Comparison of ENCODE assay signal across 12 mouse cellular contexts in the genomic region with DNA sequence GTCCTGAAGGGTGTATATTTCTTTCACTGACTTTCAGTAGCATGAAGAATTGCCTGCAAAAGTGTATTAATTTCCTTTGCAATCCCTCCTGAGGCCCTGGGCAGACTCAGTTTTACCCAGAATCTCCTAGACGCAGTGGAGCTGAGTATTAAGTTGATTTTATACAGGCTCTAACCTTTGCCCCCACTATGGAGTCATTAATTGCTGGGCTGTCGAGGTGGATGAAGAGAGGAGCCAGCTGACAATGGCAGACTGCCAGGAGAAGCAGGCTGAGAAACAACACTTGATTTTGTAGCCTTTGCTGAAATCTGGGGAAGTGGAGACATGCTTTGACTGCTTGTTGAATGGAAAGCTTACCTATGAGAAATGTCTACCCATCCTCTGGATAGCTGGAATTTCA. TPM values are rescaled to one million over a fixed set of nuclear protein-coding genes. Genes with fewer than 3 reads are reported as not detected.
DNase-seq lines count a peak whose midpoint lies in the region; ATAC-seq and TF ChIP-seq lines count a peak whose summit lies in the region.
"Had no signal": no experiment of that assay in that cellular context is flagged by ENCODE, and none has a peak within 500 bp of the region (broad histone marks: within the 10 kb centered on the region; RNA-seq: fewer than 3 reads in every experiment).

No protein-coding gene starts in this region.

- H3K4me2 ChIP-seq in hindbrain, embryonic 12.5 days (replicated peaks) = no peak overlapping the region
- no peak overlapping the region for H3K4me2 ChIP-seq in hindbrain, embryonic 11.5 days (replicated peaks; ENCODE audit: low read depth, low read length)
- H3K4me2 ChIP-seq in embryonic facial prominence, embryonic 12.5 days (replicated peaks) = no peak overlapping the region
- H3K4me2 ChIP-seq: neural tube, embryonic 12.5 days had no signal

- TF ChIP-seq POLR2A in heart, adult 2 months (IDR thresholded peaks at IDR 0.05; ENCODE audit: insufficient read depth, low read depth, low read length) = no peak

- H3K79me2 ChIP-seq in heart, adult 2 months (replicated peaks; ENCODE audit: control insufficient read depth, insufficient read depth, low read length) = no peaks in the 10 kb centered on the region

- TF ChIP-seq CTCF in heart, adult 2 months (IDR thresholded peaks at IDR 0.05) = no peak

- H3K4me3 ChIP-seq in hindbrain, embryonic 12.5 days = no peak overlapping the region
- no peak overlapping the region for H3K4me3 ChIP-seq in hindbrain, embryonic 11.5 days (ENCODE audit: low read depth, low read length)
- no peak overlapping the region for H3K4me3 ChIP-seq in embryonic facial prominence, embryonic 12.5 days
- H3K4me3 ChIP-seq in heart, adult 2 months = no peak overlapping the region
- H3K4me3 ChIP-seq: neural tube, embryonic 12.5 days had no signal

- no peak for DNase-seq in hindbrain, embryonic 11.5 days (ENCODE audit: low spot score)
- DNase-seq in MN1 (ENCODE audit: low spot score) = peak; percentile 26
- peak; percentile 55 for DNase-seq in kidney, postnatal 14 days
- no peak for DNase-seq in Muller cell, postnatal 12 days (ENCODE audit: inconsistent ontology term)
- no peak for DNase-seq in heart, adult 2 months
- DNase-seq: layer of hippocampus, postnatal 36 days; thymus, postnatal 36 days had no signal

- peaks cover 3% of the 10 kb centered on the region; the same call in 1 of the 2 replicates for H3K27me3 ChIP-seq in hindbrain, embryonic 12.5 days
- H3K27me3 ChIP-seq in hindbrain, embryonic 11.5 days (ENCODE audit: control insufficient read depth, insufficient read depth, low read length) = no peaks in the 10 kb centered on the region
- H3K27me3 ChIP-seq in embryonic facial prominence, embryonic 12.5 days = no peaks in the 10 kb centered on the region
- no peaks in the 10 kb centered on the region for H3K27me3 ChIP-seq in heart, adult 2 months (ENCODE audit: control insufficient read depth, insufficient read depth, low read length)
- H3K27me3 ChIP-seq: neural tube, embryonic 12.5 days had no signal

- H3K4me1 ChIP-seq in hindbrain, embryonic 12.5 days = no peaks in the 10 kb centered on the region
- no peaks in the 10 kb centered on the region for H3K4me1 ChIP-seq in hindbrain, embryonic 11.5 days (replicated peaks; ENCODE audit: control insufficient read depth, insufficient read depth, low read length)
- no peaks in the 10 kb centered on the region for H3K4me1 ChIP-seq in embryonic facial prominence, embryonic 12.5 days
- H3K4me1 ChIP-seq in heart, adult 2 months (ENCODE audit: control insufficient read depth, insufficient read depth, low read length) = no peaks in the 10 kb centered on the region
- H3K4me1 ChIP-seq: neural tube, embryonic 12.5 days had no signal

- no peaks in the 10 kb centered on the region for H3K9me3 ChIP-seq in hindbrain, embryonic 12.5 days (replicated peaks)
- no peaks in the 10 kb centered on the region for H3K9me3 ChIP-seq in hindbrain, embryonic 11.5 days (ENCODE audit: control insufficient read depth, low read length)
- no peaks in the 10 kb centered on the region for H3K9me3 ChIP-seq in embryonic facial prominence, embryonic 12.5 days
- H3K9me3 ChIP-seq: neural tube, embryonic 12.5 days had no signal

- no peaks in the 10 kb centered on the region for H3K36me3 ChIP-seq in hindbrain, embryonic 12.5 days
- no peaks in the 10 kb centered on the region for H3K36me3 ChIP-seq in hindbrain, embryonic 11.5 days (ENCODE audit: control insufficient read depth, insufficient read depth, low read length)
- no peaks in the 10 kb centered on the region for H3K36me3 ChIP-seq in embryonic facial prominence, embryonic 12.5 days
- no peaks in the 10 kb centered on the region for H3K36me3 ChIP-seq in heart, adult 2 months (ENCODE audit: control insufficient read depth, insufficient read depth, low read length)
- H3K36me3 ChIP-seq: neural tube, embryonic 12.5 days had no signal

- WGBS in hindbrain, embryonic 12.5 days = 26% methylated on average over 2 of the region's 2 CpGs
- WGBS in hindbrain, embryonic 11.5 days = 24% methylated on average over 2 of the region's 2 CpGs
- WGBS in embryonic facial prominence, embryonic 12.5 days = 25% methylated on average over 2 of the region's 2 CpGs
- WGBS in heart, adult 2 months = 27% methylated on average over 2 of the region's 2 CpGs

- ATAC-seq in hindbrain, embryonic 12.5 days (ENCODE audit: low FRiP score) = 0 out of 2 replicates have a peak, but pooled peaks have one; percentile 32
- no peak for ATAC-seq in hindbrain, embryonic 11.5 days (ENCODE audit: low FRiP score)
- ATAC-seq in embryonic facial prominence, embryonic 12.5 days (ENCODE audit: insufficient number of reproducible peaks, insufficient read depth, low FRiP score, low TSS enrichment) = peak; percentile 64; the same call in 1 of the 2 replicates
- no peak for ATAC-seq in megakaryocyte-erythroid progenitor cell, adult 5-6 weeks (replicated peaks; ENCODE audit: low FRiP score, low TSS enrichment, poor library complexity, severe bottlenecking)
- ATAC-seq: activated CD4-positive, CD25-positive, alpha-beta regulatory T cell, adult 4 months had no signal

- TF ChIP-seq EP300 in heart, adult 2 months (IDR thresholded peaks at IDR 0.05; ENCODE audit: insufficient read depth, low read depth, low read length) = no peak

- no peak overlapping the region for H3K9ac ChIP-seq in hindbrain, embryonic 12.5 days
- H3K9ac ChIP-seq in hindbrain, embryonic 11.5 days (ENCODE audit: low read depth, low read length) = no peak overlapping the region
- no peak overlapping the region for H3K9ac ChIP-seq in embryonic facial prominence, embryonic 12.5 days
- H3K9ac ChIP-seq in heart, adult 2 months (ENCODE audit: low read depth, low read length) = no peak overlapping the region
- H3K9ac ChIP-seq: neural tube, embryonic 12.5 days had no signal

- intact Hi-C loops in heart, adult 2 months (cut with DNase I) = no loop called here

- H3K27ac ChIP-seq in hindbrain, embryonic 12.5 days = no peak overlapping the region
- no peak overlapping the region for H3K27ac ChIP-seq in hindbrain, embryonic 11.5 days (ENCODE audit: low read depth, low read length)
- no peak overlapping the region for H3K27ac ChIP-seq in embryonic facial prominence, embryonic 12.5 days
- no peak overlapping the region for H3K27ac ChIP-seq in heart, adult 2 months
- H3K27ac ChIP-seq: neural tube, embryonic 12.5 days had no signal

RNA-seq across cellular contexts. Expression of a gene that starts 18.8 kb away (rescaled TPM):
- 55.4 and 61.5 TPM in 2 replicates for polyA plus RNA-seq in hindbrain, embryonic 12.5 days (2016; fragmentation: Nextera tagmentation; extraction: Ambion mirVana)
- 44.0 and 53.1 TPM in 2 replicates for polyA plus RNA-seq in hindbrain, embryonic 11.5 days (2014; fragmentation: Nextera tagmentation; extraction: Ambion mirVana)
- polyA plus RNA-seq in embryonic facial prominence, embryonic 12.5 days (2016; fragmentation: Nextera tagmentation; extraction: Ambion mirVana) = 46.1 and 49.2 TPM in 2 replicates
- not detected in 2 replicates for total RNA-seq in megakaryocyte-erythroid progenitor cell, adult 5-6 weeks (2014; fragmentation: Nextera tagmentation)
- not detected in 2 replicates for total RNA-seq in megakaryocyte-erythroid progenitor cell, adult 5-6 weeks (2017)
- total RNA-seq in heart, adult 2 months (2021) = under 1 TPM in 1 of 2 experiments, not detected in 1; 0.16 TPM
- polyA plus RNA-seq in heart, adult 2 months (2012; rRNA removed) = 0.44 and 0.53 TPM in 2 replicates
- polyA plus RNA-seq: activated CD4-positive, CD25-positive, alpha-beta regulatory T cell, adult 4 months had no signal

RNA-seq across cellular contexts. Expression of a gene that starts 20.8 kb away (rescaled TPM):
- 144 and 146 TPM in 2 replicates for polyA plus RNA-seq in hindbrain, embryonic 12.5 days (2016; fragmentation: Nextera tagmentation; extraction: Ambion mirVana)
- 125 and 140 TPM in 2 replicates for polyA plus RNA-seq in hindbrain, embryonic 11.5 days (2014; fragmentation: Nextera tagmentation; extraction: Ambion mirVana)
- polyA plus RNA-seq in embryonic facial prominence, embryonic 12.5 days (2016; fragmentation: Nextera tagmentation; extraction: Ambion mirVana) = 94.5 and 101 TPM in 2 replicates
- 1.4 and 2.2 TPM in 2 replicates for total RNA-seq in megakaryocyte-erythroid progenitor cell, adult 5-6 weeks (2014; fragmentation: Nextera tagmentation)
- total RNA-seq in megakaryocyte-erythroid progenitor cell, adult 5-6 weeks (2017) = 5.0 TPM in 1 of 2 replicates, not detected in the other
- total RNA-seq in heart, adult 2 months (2021) = 1 to 10 TPM; 1.4 to 1.6 TPM
- polyA plus RNA-seq in heart, adult 2 months (2012; rRNA removed) = 3.1 and 3.2 TPM in 2 replicates

RNA-seq across cellular contexts. Expression of a gene that starts 53.6 kb away (rescaled TPM):
- 351 and 371 TPM in 2 replicates for polyA plus RNA-seq in hindbrain, embryonic 12.5 days (2016; fragmentation: Nextera tagmentation; extraction: Ambion mirVana)
- 305 and 309 TPM in 2 replicates for polyA plus RNA-seq in hindbrain, embryonic 11.5 days (2014; fragmentation: Nextera tagmentation; extraction: Ambion mirVana)
- 192 and 203 TPM in 2 replicates for polyA plus RNA-seq in embryonic facial prominence, embryonic 12.5 days (2016; fragmentation: Nextera tagmentation; extraction: Ambion mirVana)
- total RNA-seq in megakaryocyte-erythroid progenitor cell, adult 5-6 weeks (2014; fragmentation: Nextera tagmentation) = 0.72 TPM in 1 of 2 replicates, not detected in the other
- total RNA-seq in megakaryocyte-erythroid progenitor cell, adult 5-6 weeks (2017) = not detected in 2 replicates
- total RNA-seq in heart, adult 2 months (2021) = under 1 TPM in 1 of 2 experiments, not detected in 1; 0.27 TPM
- 0.47 TPM in 1 of 2 replicates, not detected in the other for polyA plus RNA-seq in heart, adult 2 months (2012; rRNA removed)

Comparison
In these comparisons a context has a peak if more than half of its experiments do, and no peak if none do; other contexts are left out.
1. ATAC-seq: peak in hindbrain, embryonic 12.5 days (single experiment) and embryonic facial prominence, embryonic 12.5 days (single experiment); none in hindbrain, embryonic 11.5 days (single experiment) and megakaryocyte-erythroid progenitor cell, adult 5-6 weeks (single experiment).
2. DNase-seq: peak in MN1 (single experiment) and kidney, postnatal 14 days (single experiment); none in hindbrain, embryonic 11.5 days (single experiment), Muller cell, postnatal 12 days (single experiment) and heart, adult 2 months (0 of 2).
3. RNA of a gene that starts 18.8 kb away (polyA plus RNA-seq): 55.4 to 61.5 TPM in hindbrain, embryonic 12.5 days, 44.0 to 53.1 TPM in hindbrain, embryonic 11.5 days and 46.1 to 49.2 TPM in embryonic facial prominence, embryonic 12.5 days; 0.44 to 0.53 TPM in heart, adult 2 months; every median in the first group is over 10 times any median in the second.
4. RNA of a gene that starts 20.8 kb away (polyA plus RNA-seq): 144 to 146 TPM in hindbrain, embryonic 12.5 days, 125 to 140 TPM in hindbrain, embryonic 11.5 days and 94.5 to 101 TPM in embryonic facial prominence, embryonic 12.5 days; 3.1 to 3.2 TPM in heart, adult 2 months; every median in the first group is over 10 times any median in the second.
5. RNA of a gene that starts 53.6 kb away (polyA plus RNA-seq): 351 to 371 TPM in hindbrain, embryonic 12.5 days, 305 to 309 TPM in hindbrain, embryonic 11.5 days and 192 to 203 TPM in embryonic facial prominence, embryonic 12.5 days; 0.47 TPM in heart, adult 2 months; every median in the first group is over 100 times any median in the second.